Mouse (Mus musculus) embryonic stem cell, embryonic (primary cell): ENCODE data around the gene Iqsec1.

ENCODE experiments used
- CTCF ChIA-PET, 4 experiments: fragments of 300-600 bp in 2 of 4; fragments of 350-600 bp in 2 of 4; sonication (Branson Sonifier 250); formaldehyde crosslinking; loops; one replicate each; lab custom pipeline; 2022; ENCODE audit warnings: inconsistent platforms in 2 of 4; lab: Charles Lee
- POLR2A ChIA-PET, 4 experiments: fragments of 300-600 bp in 2 of 4; fragments of 350-600 bp in 2 of 4; sonication (Branson Sonifier 250); formaldehyde crosslinking; loops; one replicate each; lab custom pipeline; 2022; ENCODE audit warnings: antibody characterized with exemption in 4 of 4, inconsistent platforms in 1 of 4; lab: Charles Lee

Iqsec1 gene

DNA sequence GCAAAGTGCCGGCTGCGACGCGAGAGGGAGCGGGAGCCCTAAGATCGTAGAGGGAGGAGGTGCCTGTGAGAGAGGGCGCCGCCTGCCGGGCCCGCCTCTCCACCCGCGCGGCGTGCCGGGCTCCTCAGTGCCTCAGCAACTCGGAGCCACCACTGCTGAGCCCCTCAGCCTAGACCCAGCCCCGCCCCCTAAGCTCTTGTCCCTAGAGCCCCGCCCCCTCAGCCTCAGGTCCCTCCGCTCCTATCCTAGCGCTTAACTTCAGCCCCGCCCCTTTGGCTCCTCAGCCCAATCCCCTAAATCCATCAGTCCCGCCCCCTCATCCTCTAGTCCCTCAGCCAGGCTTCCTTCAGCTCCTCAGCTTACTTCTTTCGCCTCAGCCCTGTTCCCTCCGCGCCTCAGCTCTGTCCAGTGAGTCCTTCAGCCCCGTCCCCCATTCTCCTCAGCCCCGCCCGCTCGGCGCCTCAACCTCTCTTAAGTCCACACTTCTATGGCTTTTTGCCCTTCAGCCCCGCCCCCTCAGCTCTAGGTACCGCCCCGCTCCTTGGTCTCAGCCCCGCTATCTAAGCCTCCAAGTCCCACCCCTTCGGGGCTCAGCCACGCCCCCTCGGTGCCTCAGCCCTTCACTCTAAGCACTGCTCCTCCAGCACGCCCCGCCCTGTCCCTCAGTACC is at the start of gene Iqsec1:
Gene Iqsec1, minus strand, starts transcription at position 38 of the 670 bp plus-strand sequence.
- CTCF ChIA-PET = interaction anchor here (0.5 to 2.0 kb wide), 38 partner anchors 12 to 1345 kb away, joined by 3 to 17 read pairs (median 4); partner anchors contain the start of genes Hdac11 (in 1 of the 4), Slc41a3 (in 1 of the 4), Txnrd3 (in 1 of the 4) and Wnt7a (in 1 of the 4)
- POLR2A ChIA-PET = interaction anchor here (0.5 to 3.9 kb wide), 75 partner anchors 8 to 1345 kb away, joined by 3 to 92 read pairs (median 4); partner anchors contain the start of genes Nup210 (in 3 of the 4), Txnrd3 (in 2 of the 4), Hdac11 (in 1 of the 4) and Slc41a3 (in 1 of the 4)

DNA sequence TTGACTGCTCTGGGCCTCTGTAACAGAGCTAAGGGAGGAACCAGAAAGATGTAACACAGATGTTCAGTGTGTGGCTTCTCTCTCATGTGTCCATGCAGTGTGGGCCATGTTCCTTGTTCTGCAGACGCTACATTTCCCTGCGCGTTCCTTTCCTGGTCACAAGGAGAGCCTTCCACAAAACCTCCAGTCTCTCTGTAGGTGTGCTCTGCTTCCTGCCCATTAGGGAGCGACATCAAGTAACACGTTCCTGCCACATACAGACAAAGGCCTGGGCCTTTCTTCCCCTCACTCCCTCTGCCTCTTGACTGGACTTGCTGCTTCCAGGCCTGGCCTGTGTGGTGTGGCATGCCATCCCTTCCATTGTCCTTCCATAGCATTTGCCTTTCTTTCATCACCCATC is 39.8 kb upstream of the Iqsec1 start:
- POLR2A ChIA-PET = interaction anchor here in 3 of 4 experiments (0.5 to 1.9 kb wide), 5 partner anchors 10 to 103 kb away, joined by 3 to 7 read pairs (median 4); no protein-coding TSS in a partner anchor

DNA sequence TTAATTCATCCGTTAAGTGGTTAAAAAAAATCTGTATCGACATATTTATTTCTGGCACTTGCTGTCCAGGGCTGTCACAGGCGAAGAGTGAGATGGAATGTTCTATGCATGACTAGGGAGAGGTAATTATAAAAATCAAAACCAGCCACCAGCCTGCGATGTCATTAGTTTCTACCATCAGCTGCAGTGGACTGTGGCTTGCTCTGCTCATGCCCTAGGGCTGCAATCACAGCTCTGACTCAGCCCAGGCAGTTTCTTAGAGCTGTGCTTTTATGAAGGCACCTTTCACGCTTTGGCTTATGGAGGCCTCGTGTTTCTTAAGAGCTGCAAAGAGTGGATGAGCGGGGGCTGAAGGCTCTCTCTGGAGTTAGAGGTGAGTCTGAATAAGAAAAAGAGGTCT is 32.3 kb upstream of the Iqsec1 start:
- ChIA-PET POLR2A (interaction anchor here in 2 of 4 experiments (0.7 to 1.3 kb wide), 2 partner anchors 32 to 219 kb away, joined by 4 to 5 read pairs; no protein-coding TSS in a partner anchor), CTCF (interaction anchor here in 1 of 4 experiments (0.8 kb wide), 1 partner anchor 39 kb away, joined by 3 read pairs; no protein-coding TSS in a partner anchor)

More for the DNA sequence above, 39.8 kb upstream of the Iqsec1 start:
- CTCF ChIA-PET = interaction anchor here in 2 of 4 experiments (0.6 kb wide), 2 partner anchors 64 to 101 kb away, joined by 3 read pairs; no protein-coding TSS in a partner anchor

DNA sequence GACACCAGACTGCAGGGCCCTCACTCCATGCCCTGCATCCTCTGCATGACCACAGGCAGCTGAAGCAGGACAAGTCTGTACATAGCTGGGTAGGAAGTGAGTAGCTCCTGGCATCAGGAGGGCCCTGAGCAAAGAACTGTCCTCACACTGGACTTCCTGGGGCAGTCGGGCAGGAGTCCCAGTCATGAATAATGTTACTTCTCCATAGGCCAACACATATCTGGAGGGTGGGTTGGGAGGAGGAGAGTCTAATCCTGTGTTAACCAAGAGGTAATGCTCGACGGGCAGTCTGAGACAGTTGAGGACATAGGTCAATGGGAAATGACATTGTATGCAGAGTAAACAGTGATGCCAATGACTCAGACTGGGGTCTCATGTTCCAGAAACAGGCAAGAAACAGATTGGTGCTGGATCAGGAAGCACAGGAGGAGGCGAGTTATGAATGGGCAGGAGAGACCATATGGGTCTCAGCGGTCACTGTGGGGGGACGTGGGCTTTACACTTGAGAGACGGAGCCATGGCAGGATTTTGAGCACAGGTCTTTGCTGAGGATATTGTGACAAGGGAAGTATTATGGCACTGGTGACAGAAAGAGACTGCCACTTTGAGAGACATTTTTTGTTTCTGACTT is 28.2 kb upstream of the Iqsec1 start:
- POLR2A ChIA-PET = interaction anchor here in 1 of 4 experiments (0.7 to 3.8 kb wide), 2 partner anchors 12 to 29 kb away, joined by 4 to 30 read pairs; partner anchors contain the start of gene Iqsec1
- CTCF ChIA-PET = interaction anchor here in 1 of 4 experiments (0.9 kb wide), 1 partner anchor 28 kb away, joined by 3 read pairs; the partner anchor contains the start of gene Iqsec1

DNA sequence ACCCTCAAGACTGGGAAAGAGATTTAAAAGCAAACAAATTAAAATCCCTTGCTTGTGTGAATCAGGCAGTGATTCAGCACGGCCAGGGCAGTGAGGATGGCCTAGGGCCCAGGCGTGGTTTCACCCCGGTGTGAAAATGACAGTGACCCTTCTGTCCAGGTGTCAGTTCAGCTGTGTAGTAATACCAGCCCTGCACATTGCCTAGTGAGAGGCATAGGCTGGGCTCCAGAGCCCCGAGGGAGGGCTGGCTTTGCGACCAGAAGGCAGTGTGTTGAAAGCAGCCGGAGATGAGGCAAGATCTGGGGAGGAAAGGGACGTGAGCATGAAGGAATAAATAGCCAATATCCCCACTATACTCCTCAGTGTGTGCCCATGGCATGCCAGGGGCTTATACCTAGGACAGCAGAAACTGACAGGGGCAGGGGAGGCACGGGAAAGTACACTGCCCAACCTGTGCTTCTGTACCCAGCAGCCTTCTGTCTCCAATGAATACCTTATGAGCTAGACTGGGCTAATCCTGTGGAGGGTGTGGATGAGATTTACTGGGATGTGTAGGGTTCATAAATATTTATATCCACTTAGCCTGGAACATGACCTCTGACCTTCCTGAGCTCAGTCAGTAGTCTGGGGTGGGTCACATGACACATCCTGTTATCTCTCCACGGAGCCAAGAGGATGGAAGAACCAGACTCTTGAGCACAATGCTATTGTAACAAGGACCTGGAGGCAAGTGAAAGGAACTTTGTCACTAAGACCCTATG is 25.9 kb upstream of the Iqsec1 start:
- ChIA-PET CTCF (interaction anchor here in 2 of 4 experiments (0.6 to 1.9 kb wide), 5 partner anchors 26 to 277 kb away, joined by 3 to 4 read pairs (median 3); partner anchors contain the start of gene Iqsec1 (in 1 of the 2)), POLR2A (interaction anchor here in 3 of 4 experiments (0.8 to 3.8 kb wide), 10 partner anchors 10 to 461 kb away, joined by 3 to 30 read pairs (median 4); partner anchors contain the start of gene Iqsec1 (in 2 of the 3))

DNA sequence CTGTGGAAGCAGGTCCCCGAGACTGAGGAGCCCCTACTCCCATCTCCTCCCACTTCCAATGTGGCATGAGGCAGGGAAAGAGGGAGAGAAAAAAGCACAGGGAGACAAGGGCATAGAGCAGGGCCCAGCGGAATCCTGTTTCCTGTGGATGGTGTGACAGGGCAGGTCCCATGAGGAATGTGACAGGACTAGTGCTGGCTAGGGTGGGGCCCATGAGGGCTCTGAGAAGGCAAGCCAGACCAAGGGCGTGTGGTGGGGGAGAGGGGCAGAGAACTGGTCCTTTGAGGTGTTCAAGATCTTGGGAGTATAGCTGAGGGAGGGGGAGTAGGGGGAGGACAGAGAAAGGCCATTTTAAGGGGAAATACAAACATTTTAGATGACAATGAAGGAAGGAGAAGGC is 24.0 kb upstream of the Iqsec1 start:
- CTCF ChIA-PET = interaction anchor here in 2 of 4 experiments (0.7 to 1.9 kb wide), 4 partner anchors 12 to 268 kb away, joined by 3 to 4 read pairs (median 4); partner anchors contain the start of gene Iqsec1 (in 1 of the 2)
- POLR2A ChIA-PET = interaction anchor here in 2 of 4 experiments (0.6 to 1.2 kb wide), 4 partner anchors 9 to 125 kb away, joined by 3 to 5 read pairs (median 3); partner anchors contain the start of gene Iqsec1 (in 1 of the 2)

DNA sequence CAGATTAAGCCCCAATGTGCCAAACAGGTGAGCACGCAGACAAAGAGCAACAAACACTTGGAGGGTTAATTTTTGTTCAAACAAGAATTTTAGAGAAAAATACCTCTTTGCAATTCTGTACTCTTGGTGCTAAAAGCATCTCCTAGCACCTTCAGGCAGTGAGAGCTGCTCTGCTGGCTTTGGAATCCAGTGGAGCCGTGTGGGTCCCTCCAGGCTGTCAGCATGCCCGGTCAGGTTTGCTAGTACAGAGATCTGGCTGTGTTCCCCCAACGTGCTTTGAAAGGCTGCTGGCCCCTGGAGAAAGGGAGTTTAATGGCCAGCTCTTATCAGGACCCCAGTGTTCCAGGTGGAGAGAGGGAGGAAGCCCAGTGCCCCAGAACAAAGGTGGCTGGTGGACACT is 23.1 kb upstream of the Iqsec1 start:
- POLR2A ChIA-PET = interaction anchor here in 2 of 4 experiments (0.6 to 1.2 kb wide), 4 partner anchors 8 to 124 kb away, joined by 3 to 5 read pairs (median 3); partner anchors contain the start of gene Iqsec1 (in 1 of the 2)
- CTCF ChIA-PET = interaction anchor here in 2 of 4 experiments (0.6 to 1.1 kb wide), 2 partner anchors 11 to 261 kb away, joined by 3 read pairs; no protein-coding TSS in a partner anchor

DNA sequence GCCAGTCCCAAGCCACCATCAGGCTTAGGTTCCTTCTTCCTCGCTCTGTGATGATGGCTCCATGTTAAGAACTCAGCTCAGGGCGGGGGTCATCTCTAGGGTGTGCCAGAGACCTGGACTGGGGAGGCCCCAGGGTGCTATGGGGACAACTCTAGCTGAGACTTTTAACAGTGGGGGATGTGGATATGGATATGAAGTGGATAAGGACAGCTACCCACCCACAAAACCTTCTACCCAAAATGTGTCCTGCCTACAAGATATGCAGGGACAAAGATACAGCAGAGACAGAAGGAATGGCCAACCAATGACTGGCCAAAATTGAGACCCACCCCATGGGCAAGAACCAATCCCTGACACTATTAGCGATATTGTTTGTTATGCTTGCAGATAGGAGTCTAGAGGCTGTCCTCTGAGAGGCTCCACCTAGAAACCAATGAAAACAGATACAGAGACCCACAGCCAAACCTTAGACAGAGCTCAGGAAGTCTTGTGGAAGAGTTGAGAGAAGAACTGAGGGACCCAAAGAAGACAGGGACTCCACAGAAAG is 19.9 kb upstream of the Iqsec1 start:
- ChIA-PET POLR2A (no interaction called here), CTCF (no interaction called here)

DNA sequence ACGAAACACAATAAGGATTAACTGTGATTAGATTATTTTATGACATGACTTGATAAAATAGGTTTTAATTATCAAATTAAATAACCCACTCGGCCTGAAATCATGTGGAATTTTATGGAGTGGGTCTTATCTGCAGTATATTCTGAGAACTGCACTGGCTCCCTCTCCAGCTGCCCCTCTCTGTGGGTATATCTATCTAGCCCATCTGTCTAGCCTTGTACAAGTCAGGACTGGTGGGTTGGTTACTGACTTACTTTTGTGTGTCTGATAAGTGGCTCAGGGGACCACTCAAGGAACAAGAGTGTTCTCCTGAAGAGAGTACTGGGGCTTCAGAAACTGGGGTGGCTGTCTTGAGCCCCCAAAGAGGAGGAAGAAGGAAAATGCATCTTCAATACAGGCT is 18.7 kb upstream of the Iqsec1 start:
- CTCF ChIA-PET = no interaction called here
- POLR2A ChIA-PET = interaction anchor here in 1 of 4 experiments (1.2 kb wide), 1 partner anchor 18 kb away, joined by 3 read pairs; no protein-coding TSS in a partner anchor

DNA sequence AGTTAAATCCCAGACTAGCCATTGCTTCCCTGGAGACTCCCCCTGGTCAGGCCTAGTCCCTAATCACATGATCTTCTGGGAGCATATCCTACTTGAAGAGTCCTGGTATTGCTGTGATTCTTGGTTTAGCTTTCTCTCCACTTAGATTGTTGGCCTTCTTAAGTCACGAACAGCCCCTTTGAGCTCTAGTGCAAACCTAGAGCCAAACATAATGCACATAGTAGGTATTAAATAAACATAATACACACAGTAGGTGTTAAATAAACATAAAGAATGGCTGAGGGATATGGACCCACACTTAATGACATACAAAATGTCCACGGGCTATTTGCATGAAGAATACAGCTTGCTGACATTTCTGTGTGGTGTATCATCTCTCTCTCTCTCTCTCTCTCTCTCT is 15.7 kb upstream of the Iqsec1 start:
- POLR2A ChIA-PET = interaction anchor here in 3 of 4 experiments (0.7 to 6.5 kb wide), 6 partner anchors 8 to 68 kb away, joined by 3 to 92 read pairs (median 4); partner anchors contain the start of gene Iqsec1 (in 2 of the 3)
- CTCF ChIA-PET = interaction anchor here in 3 of 4 experiments (0.6 to 2.1 kb wide), 5 partner anchors 15 to 397 kb away, joined by 3 to 7 read pairs (median 3); partner anchors contain the start of gene Iqsec1 (in 1 of the 3)

DNA sequence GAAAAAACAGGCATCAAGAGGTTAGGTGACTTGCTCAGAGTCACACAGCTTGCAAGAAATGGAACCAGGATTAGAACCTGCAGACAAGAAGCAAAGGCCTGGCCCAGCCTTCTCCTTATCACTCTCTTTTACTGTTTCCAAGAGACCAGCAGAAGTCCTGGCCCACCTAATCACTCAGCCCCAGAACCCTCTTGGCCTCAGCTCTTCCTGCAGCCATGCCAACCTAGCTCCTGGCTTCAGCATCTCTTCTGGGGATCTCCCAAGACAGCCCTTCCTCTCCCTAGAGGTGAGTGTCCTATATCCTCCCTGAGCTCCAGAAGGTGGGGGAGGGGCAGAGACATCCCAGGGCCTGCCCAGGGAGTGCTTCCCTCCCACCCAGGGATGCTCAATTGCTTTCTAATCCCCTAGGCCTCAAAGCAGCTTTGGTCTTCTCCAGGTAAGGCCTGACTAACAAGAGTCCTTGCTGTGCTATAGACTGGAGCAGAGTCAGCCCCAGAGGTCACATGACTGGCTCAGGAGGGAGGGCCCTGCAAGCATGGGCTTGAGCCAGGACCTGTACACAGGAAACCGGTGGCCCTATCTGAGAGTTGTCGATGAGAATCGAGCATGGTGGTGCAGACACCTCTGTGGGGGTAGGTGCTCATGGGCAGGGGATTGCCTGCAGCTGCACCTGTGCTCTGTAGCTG is 15.0 kb upstream of the Iqsec1 start:
- ChIA-PET POLR2A (interaction anchor here in 3 of 4 experiments (1.0 to 6.5 kb wide), 7 partner anchors 8 to 15 kb away, joined by 3 to 92 read pairs (median 4); partner anchors contain the start of gene Iqsec1 (in 3 of the 3)), CTCF (interaction anchor here in 3 of 4 experiments (0.8 to 2.1 kb wide), 5 partner anchors 14 to 396 kb away, joined by 3 to 7 read pairs (median 3); partner anchors contain the start of gene Iqsec1 (in 1 of the 3))

DNA sequence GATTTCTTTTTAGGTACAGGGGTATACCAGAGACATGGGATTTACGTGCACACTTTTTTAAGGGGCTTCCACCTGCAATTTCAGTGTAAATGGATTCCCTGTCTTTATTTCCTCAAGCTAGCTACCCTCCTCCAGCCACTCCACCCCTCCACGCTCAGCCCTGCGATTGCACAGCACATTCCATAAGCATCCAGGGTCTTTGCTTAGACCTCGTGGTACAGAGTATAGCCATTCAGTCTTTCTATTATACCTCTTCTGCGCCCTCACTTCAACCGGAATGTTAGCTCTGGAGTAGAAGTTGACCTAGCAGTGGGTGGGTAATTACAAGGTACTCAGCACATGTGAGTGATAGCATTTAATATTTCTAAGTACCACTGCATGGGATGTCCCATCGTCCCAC is 13.1 kb upstream of the Iqsec1 start:
- ChIA-PET POLR2A (interaction anchor here (0.8 to 6.5 kb wide), 11 partner anchors 10 to 632 kb away, joined by 3 to 92 read pairs (median 4); partner anchors contain the start of genes Iqsec1 (in 3 of the 4) and Zxdc (in 1 of the 4)), CTCF (interaction anchor here (0.6 to 2.6 kb wide), 7 partner anchors 13 to 376 kb away, joined by 3 to 15 read pairs (median 4); partner anchors contain the start of gene Iqsec1 (in 3 of the 4))

DNA sequence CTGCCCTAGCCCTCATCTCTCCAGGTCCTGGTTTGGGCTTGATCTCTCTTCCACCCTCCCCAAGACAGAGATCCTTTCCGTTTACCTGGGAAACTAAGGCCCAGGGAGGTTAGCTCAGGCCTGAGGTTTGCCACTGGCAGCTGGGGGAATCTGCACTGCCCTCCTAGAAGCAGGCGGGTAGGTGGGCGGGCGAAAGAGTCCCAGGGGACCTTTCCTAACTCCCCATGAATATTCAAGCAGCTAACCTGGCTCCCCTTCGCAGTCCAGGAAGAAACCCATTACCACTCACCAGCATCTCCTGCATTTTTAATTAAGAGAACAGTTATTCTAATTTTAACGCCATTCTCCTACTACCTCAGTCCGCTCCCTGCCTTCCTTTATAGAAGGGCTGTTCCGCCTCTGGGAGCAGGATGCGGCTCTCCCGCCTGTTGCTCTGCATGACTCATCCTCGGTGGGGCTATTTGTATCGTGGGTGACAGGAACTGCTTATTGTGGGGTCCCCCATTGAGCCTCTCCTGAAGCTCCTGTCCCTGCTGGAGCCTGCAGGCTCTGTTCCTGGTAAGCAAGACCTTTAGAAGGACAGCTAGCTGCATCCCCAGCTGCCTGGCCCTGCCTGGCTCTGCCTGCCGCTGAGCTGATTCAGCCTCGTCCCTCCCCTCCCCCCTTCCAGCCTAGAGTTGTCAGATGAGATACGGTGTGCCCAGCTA is 12.5 kb upstream of the Iqsec1 start:
- ChIA-PET CTCF (interaction anchor here (0.6 to 2.6 kb wide), 10 partner anchors 11 to 673 kb away, joined by 3 to 15 read pairs (median 4); partner anchors contain the start of gene Iqsec1 (in 3 of the 4)), POLR2A (interaction anchor here (0.8 to 6.5 kb wide), 13 partner anchors 9 to 631 kb away, joined by 3 to 92 read pairs (median 4); partner anchors contain the start of genes Iqsec1 (in 3 of the 4) and Zxdc (in 1 of the 4))

DNA sequence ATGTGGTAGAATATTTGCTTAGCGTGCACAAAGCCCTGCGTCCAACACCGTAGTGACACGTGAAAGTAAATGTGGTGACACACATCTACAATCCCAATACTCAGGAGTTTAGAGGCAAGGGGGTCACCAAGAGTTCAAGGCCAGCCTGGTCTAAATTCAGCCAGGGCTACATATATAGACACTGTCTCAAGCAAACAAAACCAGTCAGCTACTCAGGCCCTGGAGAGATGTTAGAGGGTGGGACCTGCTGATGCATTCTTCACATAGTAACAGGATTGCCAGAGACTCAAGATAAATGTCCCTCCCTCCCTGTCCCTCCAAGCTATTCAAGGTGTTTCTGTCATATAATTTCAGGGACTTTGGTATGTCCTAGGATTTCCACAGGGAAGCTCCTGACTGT is 10.7 kb upstream of the Iqsec1 start:
- CTCF ChIA-PET = interaction anchor here in 1 of 4 experiments (1.2 to 2.4 kb wide), 2 partner anchors 10 to 392 kb away, joined by 6 to 15 read pairs; partner anchors contain the start of gene Iqsec1

DNA sequence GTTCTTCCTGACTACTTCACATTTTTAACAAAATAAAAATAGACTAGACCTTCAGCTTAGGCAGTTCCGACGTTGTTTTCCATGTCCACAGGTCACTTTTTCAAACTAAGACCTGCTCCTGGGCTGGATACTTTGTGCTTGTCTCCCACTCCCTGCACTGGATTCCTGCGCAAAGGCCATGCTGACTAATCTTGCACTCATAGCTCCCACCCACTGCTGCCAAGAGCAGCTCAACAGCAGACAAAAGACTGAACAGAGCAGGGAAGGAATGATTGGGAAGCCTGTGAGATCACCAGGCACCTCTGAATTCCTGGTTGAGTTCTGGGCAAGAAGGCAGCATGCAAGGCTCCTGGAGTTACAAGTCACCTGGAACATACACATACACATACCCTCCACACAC is 8.5 kb upstream of the Iqsec1 start:
- ChIA-PET POLR2A (interaction anchor here in 1 of 4 experiments (1.3 kb wide), 1 partner anchor 8 kb away, joined by 8 read pairs; the partner anchor contains the start of gene Iqsec1), CTCF (interaction anchor here in 1 of 4 experiments (0.8 kb wide), 1 partner anchor 63 kb away, joined by 3 read pairs; no protein-coding TSS in a partner anchor)

More for the DNA sequence above, 10.7 kb upstream of the Iqsec1 start:
- POLR2A ChIA-PET = interaction anchor here in 3 of 4 experiments (1.0 to 6.5 kb wide), 6 partner anchors 10 to 158 kb away, joined by 3 to 92 read pairs (median 4); partner anchors contain the start of genes Iqsec1 (in 3 of the 3) and Hdac11 (in 1 of the 3)
